Mouse (Mus musculus) CH12.LX (cell line): ENCODE results near the gene Rpl10a. TPM values are rescaled to one million over a fixed set of nuclear protein-coding genes. Genes with fewer than 3 reads are reported as not detected.

Experiments
- DNase-seq: peaks from one replicate; pipeline ENCODE4 v3.0.0-alpha.2; 2013; ENCODE audit errors: extremely low read depth
- H3K27ac ChIP-seq: 2 replicates; pipeline ENCODE4 v1.5.1; 2012; ENCODE audit warnings: low read depth, mild to moderate bottlenecking, control low read depth, moderate library complexity; ENCODE audit not compliant: insufficient read depth
- H3K27me3 ChIP-seq: replicated peaks from 2 replicates; pipeline ENCODE3; 2012; ENCODE audit warnings: inconsistent platforms
- H3K36me3 ChIP-seq, 2 experiments: replicated peaks in 1 of 2; 2 replicates each; pipeline versions ENCODE3 to v1.6.1; 2012; ENCODE audit warnings: inconsistent platforms in 1 of 2, low read length in 1 of 2, mild to moderate bottlenecking in 1 of 2, mixed read lengths in 1 of 2, moderate library complexity in 1 of 2; ENCODE audit not compliant: control insufficient read depth in 1 of 2, insufficient read depth in 1 of 2
- H3K4me1 ChIP-seq, 2 experiments: 2 replicates each; pipeline ENCODE4 v1.6.1; 2012; ENCODE audit warnings: inconsistent platforms in 1 of 2, moderate library complexity in 1 of 2; ENCODE audit not compliant: insufficient read depth in 2 of 2, control insufficient read depth in 1 of 2
- H3K4me2 ChIP-seq: 2 replicates; pipeline ENCODE4 v1.6.1; 2012; ENCODE audit warnings: low read depth, mild to moderate bottlenecking, control low read depth; ENCODE audit not compliant: poor library complexity, insufficient read depth, severe bottlenecking
- H3K4me3 ChIP-seq, 3 experiments: fragments of 150-350 bp in 1 of 3; sonication (generic) in 1 of 3; replicated peaks in 1 of 3; 2 replicates each; pipeline versions ENCODE3 to v1.5.1; 2011 to 2012; ENCODE audit warnings: low read depth in 2 of 3, low read length in 2 of 3, mild to moderate bottlenecking in 2 of 3, moderate library complexity in 2 of 3, control low read depth in 1 of 3, improper control_type of control experiment in 1 of 3, inconsistent platforms in 1 of 3, mixed read lengths in 1 of 3; ENCODE audit not compliant: poor library complexity in 1 of 3
- H3K79me2 ChIP-seq: replicated peaks from 2 replicates; pipeline ENCODE4 v1.6.1; 2012; ENCODE audit warnings: mild to moderate bottlenecking, moderate library complexity; ENCODE audit not compliant: control insufficient read depth, poor library complexity, insufficient read depth, severe bottlenecking; ENCODE audit errors: extremely low read depth
- H3K9ac ChIP-seq: 2 replicates; pipeline ENCODE4 v1.6.1; 2012; ENCODE audit warnings: low read depth, mild to moderate bottlenecking, control low read depth, moderate library complexity; ENCODE audit not compliant: insufficient read depth
- H3K9me3 ChIP-seq: replicated peaks from 2 replicates; pipeline ENCODE3; 2012; ENCODE audit warnings: low read length, inconsistent platforms, mixed read lengths
- BHLHE40 ChIP-seq: IDR thresholded peaks from 2 replicates; pipeline ENCODE4 v1.6.1; 2011; ENCODE audit warnings: mild to moderate bottlenecking, low read depth, low read length, improper control_type of control experiment
- CHD2 ChIP-seq: IDR thresholded peaks from 2 replicates; pipeline ENCODE4 v1.6.1; 2011; ENCODE audit warnings: low read length, improper control_type of control experiment
- CTCF ChIP-seq, 2 experiments: IDR thresholded peaks in 1 of 2; conservative IDR thresholded peaks in 1 of 2; 2 replicates each; pipeline ENCODE4 v1.5.1; 2011 to 2012; ENCODE audit warnings: low read depth in 2 of 2, low read length in 2 of 2, improper control_type of control experiment in 1 of 2, inconsistent platforms in 1 of 2, mild to moderate bottlenecking in 1 of 2, moderate library complexity in 1 of 2
- E2F4 ChIP-seq: IDR thresholded peaks from 2 replicates; pipeline ENCODE4 v1.6.1; 2011; ENCODE audit warnings: low read depth, low read length, improper control_type of control experiment; ENCODE audit not compliant: insufficient replicate concordance
- ELF1 ChIP-seq: IDR thresholded peaks from 2 replicates; pipeline ENCODE4 v1.6.1; 2014; ENCODE audit warnings: low read depth, mild to moderate bottlenecking, inconsistent platforms, low read length, improper control_type of control experiment
- EP300 ChIP-seq: IDR thresholded peaks from 2 replicates; pipeline ENCODE4 v1.6.1; 2011; ENCODE audit warnings: low read length, improper control_type of control experiment
- ETS1 ChIP-seq: conservative IDR thresholded peaks from 2 replicates; pipeline ENCODE4 v1.6.1; 2012; ENCODE audit warnings: low read depth, mild to moderate bottlenecking, inconsistent platforms, low read length, improper control_type of control experiment, moderate library complexity
- GABPA ChIP-seq: IDR thresholded peaks from 2 replicates; pipeline ENCODE4 v1.6.1; 2012; ENCODE audit warnings: low read depth, low read length, improper control_type of control experiment, inconsistent platforms; ENCODE audit not compliant: insufficient replicate concordance
- HCFC1 ChIP-seq: IDR thresholded peaks from 2 replicates; pipeline ENCODE4 v1.6.1; 2012; ENCODE audit warnings: low read depth, mild to moderate bottlenecking, inconsistent platforms, low read length, improper control_type of control experiment
- IRF4 ChIP-seq: IDR thresholded peaks from 2 replicates; pipeline ENCODE4 v1.6.1; 2014; ENCODE audit warnings: low read depth, mild to moderate bottlenecking, inconsistent platforms, low read length, improper control_type of control experiment
- JUN ChIP-seq: IDR thresholded peaks from 2 replicates; pipeline ENCODE4 v1.6.1; 2011; ENCODE audit warnings: low read depth, mild to moderate bottlenecking, low read length, improper control_type of control experiment, moderate library complexity; ENCODE audit not compliant: insufficient read depth
- JUND ChIP-seq: conservative IDR thresholded peaks from 2 replicates; pipeline ENCODE4 v1.6.1; 2011; ENCODE audit warnings: low read depth, low read length, improper control_type of control experiment
- KAT2A ChIP-seq: IDR thresholded peaks from 2 replicates; pipeline ENCODE4 v1.6.1; 2012; ENCODE audit warnings: low read length, improper control_type of control experiment, inconsistent platforms; ENCODE audit not compliant: insufficient replicate concordance
- MAFK ChIP-seq: IDR thresholded peaks from 2 replicates; pipeline ENCODE4 v1.6.1; 2011; ENCODE audit warnings: low read length, improper control_type of control experiment; ENCODE audit not compliant: insufficient replicate concordance
- MAX ChIP-seq: IDR thresholded peaks from 2 replicates; pipeline ENCODE4 v1.6.1; 2011; ENCODE audit warnings: low read length, improper control_type of control experiment
- MAZ ChIP-seq: IDR thresholded peaks from 2 replicates; pipeline ENCODE4 v1.6.1; 2012; ENCODE audit warnings: low read depth, mild to moderate bottlenecking, inconsistent platforms, low read length, improper control_type of control experiment, moderate library complexity
- MEF2A ChIP-seq: IDR thresholded peaks from 2 replicates; pipeline ENCODE4 v1.6.1; 2014; ENCODE audit warnings: low read depth, mild to moderate bottlenecking, inconsistent platforms, low read length, improper control_type of control experiment, borderline replicate concordance
- MXI1 ChIP-seq: IDR thresholded peaks from 2 replicates; pipeline ENCODE4 v1.6.1; 2011; ENCODE audit warnings: mild to moderate bottlenecking, low read depth, low read length, improper control_type of control experiment
- MYC ChIP-seq: IDR thresholded peaks from 2 replicates; pipeline ENCODE4 v1.6.1; 2011; ENCODE audit warnings: low read depth, mild to moderate bottlenecking, improper control_type of control experiment, low read length
- NELFE ChIP-seq: IDR thresholded peaks from 2 replicates; pipeline ENCODE4 v1.6.1; 2011; ENCODE audit warnings: low read depth, low read length, improper control_type of control experiment
- NRF1 ChIP-seq: IDR thresholded peaks from 2 replicates; pipeline ENCODE4 v1.6.1; 2014; ENCODE audit warnings: low read depth, mild to moderate bottlenecking, inconsistent platforms, low read length, improper control_type of control experiment, moderate library complexity
- PAX5 ChIP-seq: IDR thresholded peaks from 2 replicates; pipeline ENCODE4 v1.6.1; 2012; ENCODE audit warnings: low read length, inconsistent platforms, mixed read lengths
- POLR2A ChIP-seq: IDR thresholded peaks from 2 replicates; pipeline ENCODE4 v1.6.1; 2011; ENCODE audit warnings: low read depth, mild to moderate bottlenecking, improper control_type of control experiment, low read length
- POLR2AphosphoS2 ChIP-seq: IDR thresholded peaks from 2 replicates; pipeline ENCODE4 v1.6.1; 2011; ENCODE audit warnings: low read depth, low read length, improper control_type of control experiment
- RAD21 ChIP-seq: IDR thresholded peaks from 2 replicates; pipeline ENCODE4 v1.6.1; 2011; ENCODE audit warnings: low read depth, mild to moderate bottlenecking, low read length, improper control_type of control experiment, moderate library complexity
- RCOR1 ChIP-seq: conservative IDR thresholded peaks from 2 replicates; pipeline ENCODE4 v1.6.1; 2012; ENCODE audit warnings: low read depth, mild to moderate bottlenecking, inconsistent platforms, low read length, improper control_type of control experiment
- SIN3A ChIP-seq: IDR thresholded peaks from 2 replicates; pipeline ENCODE4 v1.6.1; 2012; ENCODE audit warnings: low read length, improper control_type of control experiment, inconsistent platforms
- SMC3 ChIP-seq: IDR thresholded peaks from 2 replicates; pipeline ENCODE4 v1.6.1; 2011; ENCODE audit warnings: low read depth, low read length, improper control_type of control experiment
- TBP ChIP-seq: conservative IDR thresholded peaks from 2 replicates; pipeline ENCODE4 v1.6.1; 2011; ENCODE audit warnings: low read depth, low read length, improper control_type of control experiment
- TCF12 ChIP-seq: IDR thresholded peaks from 2 replicates; pipeline ENCODE4 v1.6.1; 2014; ENCODE audit warnings: low read depth, mild to moderate bottlenecking, inconsistent platforms, low read length, improper control_type of control experiment
- UBTF ChIP-seq: IDR thresholded peaks from 2 replicates; pipeline ENCODE4 v1.6.1; 2012; ENCODE audit warnings: low read depth, mild to moderate bottlenecking, inconsistent platforms, low read length, improper control_type of control experiment, moderate library complexity
- USF1 ChIP-seq: IDR thresholded peaks from 2 replicates; pipeline ENCODE4 v1.6.1; 2014; ENCODE audit warnings: low read depth, mild to moderate bottlenecking, inconsistent platforms, low read length, improper control_type of control experiment
- ZC3H11A ChIP-seq: IDR thresholded peaks from 2 replicates; pipeline ENCODE4 v1.6.1; 2012; ENCODE audit warnings: low read depth, mild to moderate bottlenecking, inconsistent platforms, low read length, improper control_type of control experiment
- ZKSCAN1 ChIP-seq: IDR thresholded peaks from 2 replicates; pipeline ENCODE4 v1.6.1; 2012; ENCODE audit warnings: low read depth, inconsistent platforms, low read length, improper control_type of control experiment, borderline replicate concordance
- ZMIZ1 ChIP-seq: IDR thresholded peaks from 2 replicates; pipeline ENCODE4 v1.6.1; 2012; ENCODE audit warnings: low read depth, mild to moderate bottlenecking, inconsistent platforms, low read length, improper control_type of control experiment
- ZNF384 ChIP-seq: IDR thresholded peaks from 2 replicates; pipeline ENCODE4 v1.6.1; 2012; ENCODE audit warnings: low read depth, low read length, improper control_type of control experiment, inconsistent platforms
- dilution Hi-C: fragments of 300-500 bp; cut with MboI; formaldehyde crosslinking; loops from 2 replicates; pipeline ENCODE4 v1.14.3; 2020; ENCODE audit warnings: low sequenced_read_pairs; ENCODE audit not compliant: extremely low pct_unique_long_range_greater_than_20kb, extremely low pct_ligation_motif_present
- in situ Hi-C: fragments of 300-500 bp; cut with MboI; formaldehyde crosslinking; loops from 3 replicates; pipeline ENCODE4 v1.14.3; 2019; ENCODE audit warnings: low sequenced_read_pairs, low pct_ligation_motif_present, low pct_unique_long_range_greater_than_20kb, mixed read lengths
- polyA plus RNA-seq: library from polyadenylated mRNA; unstranded; fragments of >175 nt; gene quantifications from 2 replicates; pipeline ENCODE4 v1.2.1, GENCODE M21; 2012; ENCODE audit warnings: low read depth; ENCODE audit not compliant: insufficient read length
- total RNA-seq, 2 experiments: library from RNA; depleted of rRNA; stranded (reverse); fragments of 300-350 nt in 1 of 2; fragments of >200 nt in 1 of 2; gene quantifications; 2 replicates each; pipeline ENCODE4 v1.2.3; 2012 to 2014

Gene Rpl10a
- total RNA-seq (2012; rRNA removed) (3,510 and 4,144 TPM in 2 replicates), total RNA-seq (2014; rRNA removed) (2,222 and 3,467 TPM in 2 replicates), polyA plus RNA-seq (1,605 and 1,846 TPM in 2 replicates)

- peak within 1 kb of the TSS; percentile 98 for H3K9ac ChIP-seq
- TF ChIP-seq ZKSCAN1, result no peak
- peak; percentile 99 for TF ChIP-seq TCF12
- peak in 1 of 2 experiments; percentile 93; a peak in 2 of 4 replicates for TF ChIP-seq CTCF (conservative IDR thresholded peaks at IDR 0.05 in 1 of 2, IDR thresholded peaks at IDR 0.05 in 1 of 2; ENCODE audit: low read depth in 2 of 2, low read length in 2 of 2)
- peak; percentile 99 for TF ChIP-seq MYC
- TF ChIP-seq JUND, result no peak
- TF ChIP-seq BHLHE40, result peak; percentile 97
- TF ChIP-seq POLR2A, result peak; percentile 99
- no peak for TF ChIP-seq ZC3H11A
- no peak for TF ChIP-seq USF1
- peak; percentile 98 for TF ChIP-seq TBP
- peak; percentile 99 for TF ChIP-seq ZMIZ1
- no peak for TF ChIP-seq ZNF384
- TF ChIP-seq RAD21, result peak; percentile 51
- TF ChIP-seq POLR2AphosphoS2, result peak; percentile 97
- TF ChIP-seq IRF4, result peak; percentile 27; the same call in 1 of the 2 replicates
- TF ChIP-seq RCOR1, result 0 out of 2 replicates have a peak, but pooled peaks have one; percentile 45
- TF ChIP-seq NRF1, result peak; percentile 89
- TF ChIP-seq MAZ, result 0 out of 2 replicates have a peak, but pooled peaks have one; percentile 38
- TF ChIP-seq JUN, result no peak
- TF ChIP-seq ETS1, result no peak
- peak; percentile 97 for TF ChIP-seq MAX
- peak; percentile 71 for TF ChIP-seq SIN3A
- peak; percentile 86 for TF ChIP-seq MXI1
- TF ChIP-seq SMC3, result peak; percentile 66
- no peak for TF ChIP-seq EP300
- TF ChIP-seq PAX5, result no peak
- peak; percentile 100 for TF ChIP-seq CHD2
- no peak for TF ChIP-seq MAFK
- TF ChIP-seq NELFE, result peak; percentile 100
- peak; percentile 88 for TF ChIP-seq ELF1
- TF ChIP-seq KAT2A, result peak; percentile 84; the same call in 1 of the 2 replicates
- no peak; the same call in 1 of the 2 replicates for TF ChIP-seq GABPA
- TF ChIP-seq E2F4, result no peak
- TF ChIP-seq UBTF, result no peak
- peak; percentile 82 for TF ChIP-seq HCFC1
- TF ChIP-seq MEF2A, result peak; percentile 55; the same call in 1 of the 2 replicates
- TF ChIP-seq, all 38 proteins: peak for 23
- DNase-seq, result peak; percentile 94
- peaks cover 3% of the 10 kb centered on the region for H3K27me3 ChIP-seq
- peak within 1 kb of the TSS; percentile 90 to 100 (median 93) for H3K4me3 ChIP-seq
- peak within 1 kb of the TSS; percentile 74 for H3K27ac ChIP-seq
- peaks cover 7% of the 10 kb centered on the region for H3K9me3 ChIP-seq
- H3K79me2 ChIP-seq, result peaks cover 15% of the 10 kb centered on the region
- peak within 1 kb of the TSS; percentile 88 for H3K4me2 ChIP-seq
- H3K36me3 ChIP-seq, result peaks cover 39 to 69% of the 10 kb centered on the region in 2 experiments
- peaks cover 13 to 26% of the 10 kb centered on the region in 2 experiments for H3K4me1 ChIP-seq
- dilution Hi-C loops (no loop called here), in situ Hi-C loops (no loop called here)
These were observed at the start of gene Rpl10a for GRCm38 (mm10) chr17:28328366-28328928. Rpl10a (plus strand) TSS chr17:28328471.
